Mouse (Mus musculus): ENCODE data around the gene Mcm5.

Mcm5 gene

DNA sequence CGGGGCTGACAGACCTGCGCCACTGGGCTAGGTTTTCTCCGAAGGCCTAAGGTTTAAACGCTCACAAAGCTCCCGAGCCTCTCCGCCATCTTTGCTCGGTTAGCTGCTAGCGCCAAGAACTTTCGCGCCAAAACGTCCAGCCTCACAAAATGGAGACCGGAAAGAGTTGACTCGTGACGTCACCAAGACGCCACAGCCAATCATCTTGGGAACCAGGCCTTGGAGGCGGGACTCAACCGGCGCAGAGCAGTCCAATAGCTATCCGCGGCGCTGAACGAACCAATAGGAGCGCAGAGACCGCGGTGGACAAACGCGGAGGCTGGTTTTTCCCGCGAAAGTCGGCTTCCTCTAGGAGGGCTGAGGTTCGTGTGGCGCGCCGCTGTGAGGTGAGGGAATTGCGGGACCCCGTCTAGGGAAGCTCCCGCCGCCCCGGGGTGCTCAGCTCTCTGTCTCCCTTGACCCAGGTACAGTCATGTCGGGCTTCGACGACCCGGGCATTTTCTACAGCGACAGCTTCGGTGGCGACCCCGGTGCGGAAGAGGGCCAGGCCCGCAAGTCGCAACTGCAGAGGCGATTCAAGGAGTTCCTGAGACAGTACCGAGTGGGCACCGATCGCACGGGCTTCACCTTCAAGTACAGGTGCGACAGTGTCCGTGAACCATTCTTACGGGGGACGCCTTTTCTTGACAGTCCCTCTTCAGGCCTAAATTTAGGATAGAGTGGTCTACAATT is at the start of gene Mcm5:
Mcm5 (plus strand) TSS at position 334 of the 732 bp plus-strand sequence.
- peak; percentile 98 to 99 for DNase-seq (ENCODE audit: low spot score in 2 of 2)

DNA sequence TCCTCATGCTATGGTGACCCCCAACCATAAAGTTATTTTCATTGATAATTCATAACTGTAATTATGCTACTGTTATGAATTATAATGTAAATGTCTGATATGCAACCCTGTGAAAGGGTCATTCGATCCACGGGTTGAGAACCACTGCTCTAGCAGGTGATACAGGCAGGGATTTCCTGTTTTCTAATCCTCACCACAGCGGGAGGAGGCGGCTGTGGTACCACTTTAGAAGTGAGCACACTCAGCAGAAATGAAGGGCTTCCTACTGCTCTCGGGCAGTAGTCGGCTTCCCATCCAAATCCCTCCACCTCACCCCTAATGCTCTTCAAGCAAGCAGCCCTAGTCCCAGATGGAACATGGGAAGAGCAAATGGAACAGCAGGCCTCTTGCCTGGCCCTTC is 49.3 kb upstream of the Mcm5 start:
- no peak for DNase-seq (ENCODE audit: low spot score in 2 of 2)

DNA sequence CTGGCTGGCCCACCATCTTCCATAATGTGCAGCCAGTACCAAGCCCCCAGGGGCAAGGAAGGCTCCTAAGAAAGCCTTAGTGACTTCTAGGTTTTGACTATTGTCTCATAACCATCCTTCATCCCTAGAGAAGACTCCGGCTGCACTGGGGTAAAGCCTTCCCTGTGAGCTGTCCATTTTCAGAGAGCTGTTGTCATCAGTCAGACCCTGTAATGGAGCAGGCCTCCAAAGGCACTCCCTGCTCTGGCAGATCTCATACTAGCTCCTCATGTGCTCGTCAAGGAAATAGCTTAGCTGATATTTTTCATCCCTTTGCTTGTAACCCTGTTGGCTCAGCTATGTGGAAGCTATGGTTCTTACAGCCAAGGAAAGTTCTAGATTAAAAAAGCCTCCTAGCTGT is 48.6 kb upstream of the Mcm5 start:
- DNase-seq (ENCODE audit: low spot score in 2 of 2): no peak

DNA sequence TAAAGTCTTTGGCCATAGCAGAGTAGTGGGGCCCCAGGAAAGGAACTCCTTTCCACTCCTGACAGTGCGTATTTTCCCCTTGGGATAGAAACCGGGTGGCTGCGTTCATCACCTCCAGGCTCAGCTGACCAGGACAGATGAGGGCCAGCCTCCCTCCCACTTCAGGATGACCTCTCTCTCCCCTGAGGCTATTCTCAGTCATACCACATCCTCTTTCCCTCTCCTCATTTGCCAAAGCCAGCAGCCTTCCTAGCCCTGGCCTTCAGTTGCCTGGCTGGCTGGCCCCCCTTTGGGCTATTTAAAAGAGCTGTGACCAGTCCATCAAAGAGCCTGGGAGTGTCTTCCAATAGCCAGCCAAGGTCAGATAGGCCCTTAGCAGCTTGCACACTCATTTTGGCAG is 46.1 kb upstream of the Mcm5 start:
- no peak for DNase-seq (ENCODE audit: low spot score in 2 of 2)

DNA sequence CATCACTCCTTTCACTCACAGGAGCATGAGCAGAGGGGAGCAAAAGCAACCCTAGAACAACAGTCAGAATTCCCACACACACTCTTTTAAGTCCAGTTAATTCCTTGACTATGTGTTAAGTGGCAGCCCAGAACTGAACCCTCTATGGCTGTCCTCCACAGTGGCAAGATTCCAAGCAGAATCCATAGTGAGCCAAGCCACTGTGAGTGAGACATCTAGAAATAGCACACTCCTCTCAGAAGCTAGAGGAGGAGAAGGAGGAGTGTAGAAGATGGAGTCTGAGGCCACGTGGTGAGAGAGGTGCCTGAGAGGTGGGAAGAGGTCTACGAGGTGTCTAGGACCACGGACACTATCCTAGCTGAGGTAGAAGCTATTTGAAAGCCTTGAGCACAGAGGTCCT is 44.6 kb upstream of the Mcm5 start:
- no peak for DNase-seq (ENCODE audit: low spot score in 2 of 2)

DNA sequence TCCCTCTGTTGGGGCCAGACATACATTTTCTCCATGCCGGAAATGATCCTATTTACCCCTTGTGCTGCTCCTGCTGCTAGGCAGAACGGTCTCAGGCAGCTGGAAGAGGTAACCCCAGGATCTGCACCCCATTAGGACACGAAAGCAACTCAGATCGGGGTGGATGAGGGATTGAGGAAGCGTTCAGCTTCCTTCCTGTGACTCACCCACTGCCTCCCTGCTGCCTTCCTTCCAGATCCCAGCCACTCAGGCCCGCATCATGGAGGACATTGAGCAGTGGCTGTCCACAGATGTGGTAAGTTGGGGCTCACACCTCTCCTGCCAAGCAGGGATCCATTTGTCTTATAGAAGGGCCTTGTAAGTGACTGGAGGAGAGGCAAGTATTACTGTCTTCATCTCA is 42.1 kb upstream of the Mcm5 start:
- no peak for DNase-seq (ENCODE audit: low spot score in 2 of 2)

DNA sequence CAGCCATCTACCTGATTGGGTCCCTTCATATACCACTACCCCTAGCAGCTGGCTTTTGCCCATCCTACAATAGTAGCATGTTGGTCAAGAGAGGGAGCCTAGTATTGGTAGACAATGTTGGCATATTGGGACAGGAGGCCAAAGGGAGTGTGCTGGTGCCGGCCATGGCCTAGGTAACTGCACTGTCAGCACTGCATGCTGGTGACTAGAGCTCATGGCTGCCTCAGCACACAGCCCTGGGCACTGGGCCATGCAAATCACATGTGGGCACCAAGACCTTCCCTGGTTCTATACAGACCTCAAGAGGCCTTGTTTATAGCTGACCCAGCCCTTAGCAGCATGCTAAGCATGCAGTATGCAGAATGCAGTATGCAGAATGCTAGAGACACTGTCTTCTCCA is 39.1 kb upstream of the Mcm5 start:
- no peak for DNase-seq (ENCODE audit: low spot score in 2 of 2)

DNA sequence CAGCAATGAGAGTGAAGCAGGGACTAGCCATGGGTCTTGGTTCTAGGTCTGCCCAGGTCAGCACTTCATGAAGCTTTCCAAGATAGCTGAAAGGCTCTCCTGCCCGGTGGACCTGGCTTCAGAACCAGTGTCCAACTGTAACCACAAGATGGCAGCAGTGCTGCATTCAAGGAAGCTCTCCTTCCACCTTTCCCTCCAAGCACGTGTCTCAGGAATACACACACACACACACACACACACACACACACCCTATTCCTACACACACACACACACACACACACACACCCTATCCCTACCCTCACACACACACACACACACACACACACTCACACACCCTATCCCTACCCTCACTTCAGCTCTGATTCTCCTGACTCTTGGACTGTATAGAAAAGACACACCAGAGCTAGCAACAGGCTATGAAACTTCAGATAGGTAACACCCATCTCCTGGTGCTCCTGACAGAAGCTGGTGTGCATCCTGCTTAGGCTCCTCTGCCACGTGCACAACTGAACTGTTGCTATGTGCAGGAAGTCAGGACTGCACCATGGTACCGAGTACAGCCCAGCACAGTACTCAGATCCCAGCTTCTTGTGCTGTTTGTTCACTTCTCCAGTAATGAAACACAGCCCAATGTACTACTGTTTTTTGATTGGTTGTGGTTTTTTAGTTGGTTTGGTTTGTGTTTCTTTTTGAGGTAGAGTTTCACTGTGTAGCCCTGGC is 37.6 kb upstream of the Mcm5 start:
- peak; percentile 30 to 59 for DNase-seq (ENCODE audit: low spot score in 2 of 2)

DNA sequence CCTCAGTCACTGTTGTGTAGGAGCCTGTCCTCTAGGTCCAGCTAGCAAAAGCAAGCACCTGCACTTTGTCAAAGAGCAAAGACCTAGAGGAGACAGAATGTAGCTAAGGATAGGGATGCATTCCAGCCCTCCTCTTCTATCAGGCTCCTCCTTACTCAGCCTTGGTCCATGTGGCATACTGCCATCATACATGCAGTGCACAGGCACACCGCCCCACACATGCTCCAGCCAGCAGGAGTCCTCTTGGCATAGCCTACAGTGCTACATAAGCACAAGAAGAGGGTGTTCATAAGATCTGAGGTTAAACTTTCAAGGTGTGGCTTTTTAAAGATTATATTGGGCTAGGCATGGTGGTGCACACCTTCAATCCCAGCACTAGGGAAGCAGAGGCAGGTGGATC is 34.5 kb upstream of the Mcm5 start:
- no peak for DNase-seq (ENCODE audit: low spot score in 2 of 2)

DNA sequence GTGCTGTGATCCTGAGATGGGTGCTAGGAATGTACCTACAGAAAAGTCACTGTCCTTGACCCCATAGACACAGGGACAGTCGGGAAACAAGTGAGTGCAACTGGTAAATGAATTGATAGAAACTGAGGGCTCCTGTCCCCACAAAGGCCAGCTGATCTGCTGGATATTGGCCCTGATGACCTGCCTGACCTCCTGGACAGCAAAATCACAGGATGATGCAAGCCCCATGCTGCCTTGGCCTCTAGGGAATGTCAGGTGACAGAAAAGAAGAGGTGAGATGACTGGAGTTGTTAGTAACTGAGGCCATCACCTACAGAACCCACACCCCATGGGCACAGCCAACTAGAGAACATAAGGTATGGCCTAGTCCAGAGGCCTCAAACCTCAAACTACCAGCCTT is 31.2 kb upstream of the Mcm5 start:
- no peak for DNase-seq (ENCODE audit: low spot score in 2 of 2)

DNA sequence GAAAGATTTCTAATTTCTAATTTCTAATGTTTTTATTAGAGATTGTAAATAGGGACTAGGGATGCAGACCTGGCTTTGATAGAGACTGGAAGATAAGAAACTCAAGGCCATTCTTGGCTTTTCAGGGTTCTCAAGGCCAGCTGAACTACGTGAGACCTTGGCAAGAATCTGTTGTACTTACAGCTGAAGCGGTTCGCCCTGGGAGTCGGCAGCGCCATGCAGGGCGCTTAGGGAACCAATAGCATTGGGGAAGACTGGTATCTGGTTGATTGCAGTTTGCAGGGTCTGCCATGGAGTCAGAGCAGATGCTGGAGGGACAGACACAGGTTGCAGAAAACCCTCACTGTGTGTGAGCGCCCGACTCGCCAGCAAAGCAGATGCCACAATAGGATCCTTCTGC is 30.5 kb upstream of the Mcm5 start:
- DNase-seq (ENCODE audit: low spot score in 2 of 2): no peak

DNA sequence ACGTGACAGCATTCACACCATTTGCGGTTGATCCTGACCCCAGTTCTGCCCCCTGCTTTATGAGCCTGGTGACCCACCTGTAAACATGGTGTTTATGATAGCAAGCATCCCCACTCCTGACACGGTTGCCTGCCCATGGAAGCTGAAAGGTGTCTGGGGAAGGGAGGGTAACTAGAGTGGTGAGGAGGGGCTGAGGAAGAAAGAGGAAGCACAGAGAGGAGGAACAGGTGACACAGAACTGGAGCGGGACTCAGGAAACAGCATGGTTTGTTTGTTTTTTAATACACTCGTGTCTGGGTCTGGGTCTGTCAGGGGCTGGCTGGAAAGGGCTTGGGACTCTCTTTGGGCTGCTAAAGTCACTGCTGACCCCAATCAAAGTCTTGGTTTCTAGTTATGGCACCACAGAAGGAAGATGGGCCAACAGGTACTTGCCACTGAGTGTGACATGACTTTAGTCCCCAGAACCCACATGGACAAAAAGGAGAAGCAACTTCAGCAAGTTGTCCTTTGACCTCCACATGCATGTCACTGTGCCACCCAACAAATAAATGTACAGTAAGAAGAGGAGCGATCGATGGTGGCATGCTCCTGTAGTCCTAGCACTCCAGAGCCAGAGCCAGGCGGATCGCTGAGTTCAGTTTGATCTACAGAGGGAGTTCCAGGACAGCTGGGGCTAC is 27.9 kb upstream of the Mcm5 start:
- DNase-seq (ENCODE audit: low spot score in 2 of 2): no peak

DNA sequence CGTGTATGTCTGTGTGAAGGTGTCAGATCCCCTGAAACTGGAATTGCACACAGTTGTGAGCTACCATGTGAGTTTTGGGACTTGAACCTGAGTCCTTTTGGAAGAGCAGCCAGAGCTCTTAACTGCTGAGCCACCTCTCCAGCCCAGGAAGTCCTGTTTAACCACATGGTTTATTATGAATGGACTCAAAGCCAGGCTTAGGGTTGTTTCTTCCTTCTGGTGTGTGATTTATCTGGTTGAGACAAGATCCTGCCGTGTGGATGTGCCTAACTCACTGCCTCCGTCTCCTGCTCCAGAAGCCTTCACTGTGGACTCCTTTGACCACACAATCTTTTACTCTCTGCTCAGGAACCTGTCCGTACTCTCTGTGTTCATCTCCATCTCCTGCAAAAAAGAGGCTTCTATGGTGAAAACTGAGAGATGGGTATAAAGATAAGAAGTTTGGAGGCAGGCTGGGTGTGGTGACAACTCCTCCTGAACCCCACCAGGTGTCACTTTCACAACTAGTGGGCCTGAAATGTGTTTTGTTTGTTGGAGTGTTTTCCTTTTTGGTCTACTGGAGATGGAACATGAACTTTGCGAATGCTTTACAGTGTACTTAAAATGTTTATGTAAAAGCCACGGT is 27.1 kb upstream of the Mcm5 start:
- no peak for DNase-seq (ENCODE audit: low spot score in 2 of 2)

DNA sequence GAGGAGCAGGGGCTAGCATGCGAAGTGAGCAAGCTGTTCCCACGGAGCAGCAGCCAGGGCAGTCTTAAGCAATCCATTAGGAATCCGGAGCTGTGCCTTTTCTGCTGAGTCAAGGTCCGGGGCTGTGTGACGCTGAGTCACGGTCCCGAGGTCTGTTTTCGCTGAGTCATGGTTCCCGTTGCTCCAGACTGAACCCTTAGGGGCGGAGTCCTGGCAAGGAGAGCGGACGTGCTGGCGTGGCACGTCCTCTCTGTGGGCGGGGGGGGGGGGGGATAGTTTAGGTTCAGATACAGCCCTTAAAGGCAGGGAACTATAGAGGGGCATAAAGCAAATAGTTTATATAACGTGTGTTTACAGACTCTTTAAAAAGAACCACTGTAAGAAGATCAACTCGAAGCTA is 25.5 kb upstream of the Mcm5 start:
- DNase-seq (ENCODE audit: low spot score in 2 of 2): peak; percentile 56 to 61

DNA sequence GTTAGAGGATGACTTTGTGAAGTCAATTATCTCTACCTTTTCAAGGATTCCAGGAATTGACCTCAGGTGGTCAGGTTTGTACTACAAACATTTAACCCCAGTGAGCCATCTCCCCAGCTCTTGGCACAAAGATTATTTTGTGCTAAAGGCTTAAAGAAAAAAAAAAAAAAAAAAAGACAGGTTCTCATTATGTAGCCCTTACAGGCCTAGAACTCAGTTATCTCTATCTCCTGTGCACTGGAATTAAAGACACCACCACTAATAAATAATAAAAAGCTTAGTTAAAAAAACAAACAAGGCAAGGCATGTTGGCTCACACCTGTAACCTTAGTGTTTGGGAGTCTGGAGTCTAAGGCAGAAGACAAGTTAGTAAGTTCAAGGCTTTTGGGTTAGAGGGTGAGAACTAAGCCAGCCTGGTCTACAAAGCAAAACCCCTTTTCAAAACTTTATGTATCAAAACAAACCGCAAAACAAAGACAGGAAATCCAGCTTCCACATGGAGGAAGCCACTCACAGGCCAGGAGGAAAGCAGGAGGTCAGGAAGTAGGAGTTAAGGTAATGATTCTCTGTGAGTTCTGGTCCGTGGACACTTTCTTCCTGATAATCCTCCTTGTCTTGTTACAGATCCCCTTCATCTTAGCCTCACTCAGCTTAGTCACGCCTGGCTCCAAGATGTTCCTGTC is 24.8 kb upstream of the Mcm5 start:
- no peak for DNase-seq (ENCODE audit: low spot score in 2 of 2)

DNA sequence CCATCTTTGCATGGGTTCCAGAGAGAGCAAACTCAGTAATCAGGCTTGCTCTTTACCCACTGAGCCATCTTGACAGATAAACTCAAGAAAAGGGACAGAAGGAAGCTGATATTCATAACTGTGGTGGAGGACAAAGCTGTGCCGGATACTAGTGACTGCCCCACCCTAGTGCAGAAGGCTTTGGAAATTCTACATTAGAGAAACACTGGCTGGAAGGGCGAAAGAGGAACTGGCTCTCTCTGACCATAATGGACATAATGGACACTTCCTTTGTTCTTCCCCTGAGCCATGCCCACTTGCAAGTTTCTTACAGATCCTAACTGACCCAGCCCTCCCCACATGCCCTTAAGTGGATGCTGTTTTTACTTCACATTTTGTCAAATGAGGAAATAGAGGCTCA is 23.4 kb upstream of the Mcm5 start:
- no peak for DNase-seq (ENCODE audit: low spot score in 2 of 2)

DNA sequence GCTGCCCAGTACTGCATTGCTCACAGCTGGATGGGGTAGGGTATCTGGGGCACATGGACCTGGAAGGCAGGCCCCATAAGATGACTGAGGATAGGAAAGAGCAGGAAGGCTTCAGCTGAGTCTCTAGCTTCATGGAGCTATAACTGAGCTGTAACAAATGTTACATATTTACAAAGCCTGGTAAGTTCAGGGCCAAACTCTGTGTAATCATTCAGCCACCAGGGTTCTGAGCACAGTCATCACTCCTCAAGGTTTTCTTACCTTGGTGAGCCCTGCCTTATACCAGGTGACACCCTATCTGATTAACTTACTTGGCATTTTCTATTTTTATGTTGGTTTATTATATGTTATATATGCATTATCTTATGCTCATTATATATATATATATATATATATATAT is 22.2 kb upstream of the Mcm5 start:
- no peak for DNase-seq (ENCODE audit: low spot score in 2 of 2)

DNA sequence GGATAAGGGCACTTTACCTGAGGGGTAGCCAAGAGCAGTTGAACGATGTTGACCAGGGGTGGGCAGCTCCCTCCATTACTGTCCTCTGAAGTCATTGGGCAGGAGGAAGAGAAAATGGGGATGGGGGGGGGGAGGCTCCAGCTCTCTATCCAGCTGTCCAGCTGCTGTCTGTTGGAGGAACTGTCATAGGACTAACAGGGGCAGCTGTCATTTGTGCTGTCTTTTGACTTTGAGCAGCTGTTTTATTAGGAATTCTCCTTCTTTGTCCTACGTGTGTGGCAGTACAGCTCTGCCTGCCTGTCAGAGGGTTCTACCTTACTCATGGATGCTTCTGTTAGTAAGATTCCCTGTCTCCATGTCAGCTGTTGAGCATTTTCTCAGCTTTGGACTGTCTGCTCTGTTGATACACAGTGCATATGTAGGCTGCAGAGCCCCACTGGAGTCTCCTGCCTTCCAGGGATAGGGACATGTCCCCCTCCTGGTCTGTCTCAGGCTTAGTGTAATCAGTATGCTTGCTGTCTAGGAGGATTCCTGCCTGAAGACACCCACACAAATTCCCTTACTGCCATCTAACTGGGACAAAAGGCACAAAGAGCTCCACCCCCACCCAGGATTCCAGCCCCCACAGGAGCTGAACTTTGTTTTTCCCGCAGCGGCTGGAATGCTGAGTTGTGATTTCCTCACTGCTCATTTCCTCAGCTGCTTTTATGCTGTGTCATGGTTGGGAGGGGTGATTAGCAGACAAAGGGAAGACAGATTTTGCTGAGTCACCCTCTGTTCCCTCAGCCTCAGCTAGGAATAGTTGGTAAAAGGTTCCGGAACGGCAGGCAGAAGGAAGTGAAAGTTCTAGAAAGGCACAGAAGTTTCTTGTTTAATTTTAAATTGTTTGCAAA is 20.1 kb upstream of the Mcm5 start:
- DNase-seq (ENCODE audit: low spot score in 2 of 2): peak in 1 of 2 experiments; percentile 16

DNA sequence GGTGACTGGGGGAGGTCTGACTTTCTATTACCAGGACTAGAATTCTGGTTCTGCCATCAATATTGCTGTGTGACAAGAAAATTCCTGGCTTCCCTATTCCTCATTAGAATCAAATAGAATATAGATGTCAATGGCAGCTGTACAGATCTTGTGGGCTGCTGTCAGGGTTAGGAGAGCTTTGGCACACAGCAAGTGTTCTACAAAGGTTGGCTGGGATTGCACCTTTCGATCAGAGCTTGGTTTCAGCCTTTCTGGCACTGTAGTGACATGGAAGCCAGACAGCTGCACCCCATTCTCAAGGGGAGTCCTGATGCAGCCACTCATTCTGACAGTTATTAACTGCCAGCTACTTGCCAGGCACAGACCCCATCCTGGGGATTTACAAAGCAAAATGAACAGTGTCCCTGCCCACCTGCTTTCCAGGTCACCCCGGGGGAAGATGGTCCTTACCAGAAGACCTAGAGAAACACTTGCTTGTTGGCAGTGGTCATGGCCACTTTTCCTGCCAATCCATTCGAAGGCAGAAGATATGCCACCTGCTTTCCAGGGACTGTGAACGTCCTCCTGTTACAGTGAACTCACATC is 18.5 kb upstream of the Mcm5 start:
- no peak for DNase-seq (ENCODE audit: low spot score in 2 of 2)

DNA sequence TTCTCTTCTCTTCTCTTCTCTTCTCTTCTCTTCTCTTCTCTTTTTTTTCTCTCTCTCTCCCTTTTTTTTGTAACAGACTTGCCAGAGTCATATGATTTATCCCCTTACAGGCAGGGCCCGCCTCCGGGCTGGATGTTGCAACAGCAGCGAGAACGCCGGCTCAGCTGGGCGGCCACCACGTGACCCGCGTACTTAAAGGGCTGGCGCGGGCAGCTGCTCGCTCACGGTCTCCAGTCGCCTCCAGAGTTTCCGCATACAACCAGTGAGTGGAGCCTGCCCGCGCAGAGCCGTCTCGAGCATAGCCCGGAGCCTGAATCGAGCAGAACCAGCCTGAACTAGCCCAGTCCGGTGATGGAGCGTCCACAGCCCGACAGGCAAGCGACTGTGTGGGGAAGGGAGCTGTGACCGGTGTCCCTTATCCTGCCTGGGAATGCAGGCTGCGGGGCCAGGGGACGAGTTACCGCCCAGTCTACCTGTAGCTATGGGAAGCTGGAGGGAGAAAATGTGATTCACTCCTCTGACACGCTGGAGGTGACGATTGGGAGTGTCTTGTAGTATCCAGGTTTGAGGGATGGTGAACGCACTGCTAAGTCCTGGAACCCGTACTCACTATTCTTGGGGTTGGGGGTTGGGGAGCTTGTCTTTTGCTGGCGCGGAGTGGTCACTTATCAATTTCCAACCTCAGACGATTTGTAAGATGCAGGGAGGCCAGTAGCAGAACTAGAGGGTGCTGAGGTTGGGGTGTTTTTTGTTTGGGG is 15.8 kb upstream of the Mcm5 start, which contains the start of gene Hmox1:
Hmox1 (plus strand) TSS at position 223 of the 758 bp plus-strand sequence.
- DNase-seq (ENCODE audit: low spot score in 2 of 2): peak; percentile 70 to 72
